Comparison of ENCODE assay signal across 9 mouse cellular contexts in genomic region chr17:40837308-40837707, GRCm38 (mm10). TPM values are rescaled to one million over a fixed set of nuclear protein-coding genes. Genes with fewer than 3 reads are reported as not detected.
A peak's percentile ranks its signal among the peaks of the same experiment; 100 is the strongest.
DNase-seq lines count a peak whose midpoint lies in the region; ATAC-seq and TF ChIP-seq lines count a peak whose summit lies in the region.
"Had no signal": no experiment of that assay in that cellular context is flagged by ENCODE, and none has a peak within 500 bp of the region (broad histone marks: within the 10 kb centered on the region; RNA-seq: fewer than 3 reads in every experiment).

No protein-coding gene starts in this region.

- CTCF ChIA-PET in Patski (lab: Charles Lee) = interaction anchor here (0.6 to 1.5 kb wide), 7 partner anchors 13 to 63 kb away, joined by 3 to 5 read pairs (median 4); no protein-coding TSS in a partner anchor

- H3K4me1 ChIP-seq in kidney, postnatal 0 days (replicated peaks; ENCODE audit: insufficient read depth, low read length) = no peaks in the 10 kb centered on the region

- peak; percentile 76 for TF ChIP-seq CTCF in Patski (IDR thresholded peaks at IDR 0.05)
- peak; percentile 77 for TF ChIP-seq CTCF in kidney, postnatal 0 days (IDR thresholded peaks at IDR 0.05; ENCODE audit: low read depth)

- in situ Hi-C loops in Patski (cut with MboI; ENCODE audit: low pct_unique_long_range_greater_than_20kb) = no loop called here

- no peaks in the 10 kb centered on the region for H3K36me3 ChIP-seq in kidney, postnatal 0 days (ENCODE audit: insufficient read depth, low read length)

- no peak overlapping the region for H3K9ac ChIP-seq in kidney, postnatal 0 days (ENCODE audit: low read depth, low read length)

- peak; percentile 13 for DNase-seq in heart, adult 8-10 months (ENCODE audit: low spot score)
- no peak for DNase-seq in heart, postnatal 25 days (ENCODE audit: low spot score)
- DNase-seq in 416B (ENCODE audit: low read depth) = peak; percentile 61
- peak; percentile 4 for DNase-seq in Patski (ENCODE audit: low read depth, low spot score)
- DNase-seq in kidney, postnatal 0 days (ENCODE audit: low spot score) = peak; percentile 70
- DNase-seq in ovary, postnatal 14 days (ENCODE audit: low spot score) = no peak
- no peak for DNase-seq in cerebellum, adult 8-10 months
- DNase-seq in spleen, postnatal 36 days (ENCODE audit: low spot score in 2 of 2) = no peak

- intact Hi-C loops in heart, postnatal 25 days (cut with DNase I) = loop anchor here (1.0 kb wide), 1 partner anchor 60 kb away; no protein-coding TSS in a partner anchor

- H3K9me3 ChIP-seq in kidney, postnatal 0 days (replicated peaks; ENCODE audit: low read length) = no peaks in the 10 kb centered on the region

- no peak overlapping the region for H3K27ac ChIP-seq in kidney, postnatal 0 days

- no peak overlapping the region for H3K4me2 ChIP-seq in kidney, postnatal 0 days (ENCODE audit: low read length)

- no peaks in the 10 kb centered on the region for H3K27me3 ChIP-seq in Patski
- no peaks in the 10 kb centered on the region for H3K27me3 ChIP-seq in kidney, postnatal 0 days (ENCODE audit: insufficient read depth, low read length)

- POLR2A ChIA-PET in Patski (lab: Charles Lee) = no interaction called here

- no peak overlapping the region for H3K4me3 ChIP-seq in kidney, postnatal 0 days (replicated peaks; ENCODE audit: low read depth, low read length)

- peak; percentile 84 for ATAC-seq in Patski
- no peak for ATAC-seq in kidney, postnatal 0 days (replicated peaks; ENCODE audit: low FRiP score, low read depth)

RNA-seq across cellular contexts. Expression of gene Rhag, which starts 26.4 kb away (rescaled TPM):
- total RNA-seq in heart, adult 8-10 months (2022) = under 1 TPM in 1 of 4 experiments, not detected in 3; 0.23 TPM
- total RNA-seq in heart, postnatal 25 days (2021) = under 1 TPM; 0.28 to 0.47 TPM
- not detected for polyA plus RNA-seq in Patski (2021)
- polyA plus RNA-seq in kidney, postnatal 0 days (2015; fragmentation: Nextera tagmentation; extraction: Ambion mirVana) = 0.18 and 0.36 TPM in 2 replicates

RNA-seq across cellular contexts. Expression of gene Crisp2, which starts 30.5 kb away (rescaled TPM):
- total RNA-seq in heart, adult 8-10 months (2022) = not detected
- not detected for total RNA-seq in heart, postnatal 25 days (2021)
- polyA plus RNA-seq in Patski (2021) = 0.06 TPM
- polyA plus RNA-seq in kidney, postnatal 0 days (2015; fragmentation: Nextera tagmentation; extraction: Ambion mirVana) = not detected in 2 replicates
- polyA plus RNA-seq: limb, embryonic 11.5 days had no signal

RNA-seq across cellular contexts. Expression of gene 9130008F23Rik, which starts 43.1 kb away (rescaled TPM):
- under 1 TPM in 3 of 4 experiments, not detected in 1; 0.25 to 0.84 (median 0.41) TPM for total RNA-seq in heart, adult 8-10 months (2022)
- 1 to 10 TPM in 1 of 2 experiments, under 1 TPM in 1; 0.88 to 1.1 TPM for total RNA-seq in heart, postnatal 25 days (2021)
- 7.6 TPM for polyA plus RNA-seq in Patski (2021)
- 3.7 and 3.8 TPM in 2 replicates for polyA plus RNA-seq in kidney, postnatal 0 days (2015; fragmentation: Nextera tagmentation; extraction: Ambion mirVana)

Comparison
In these comparisons a context has a peak if more than half of its experiments do, and no peak if none do; other contexts are left out.
1. DNase-seq: peak in heart, adult 8-10 months (single experiment), 416B (single experiment), Patski (single experiment) and kidney, postnatal 0 days (single experiment); none in heart, postnatal 25 days (single experiment), ovary, postnatal 14 days (single experiment), cerebellum, adult 8-10 months (single experiment) and spleen, postnatal 36 days (0 of 2).